Mouse (Mus musculus) ES-Bruce4 (cell line): Measurements from ENCODE around the gene Gm15262. TPM values are rescaled to one million over a fixed set of nuclear protein-coding genes. Genes with fewer than 3 reads are reported as not detected.
A peak's percentile ranks its signal among the peaks of the same experiment; 100 is the strongest.

Experiments
- H3K27ac ChIP-seq: 2 replicates; pipeline ENCODE4 v1.5.1; 2012; ENCODE audit warnings: low read length, inconsistent platforms; ENCODE audit not compliant: insufficient read depth
- H3K27me3 ChIP-seq: 2 replicates; pipeline ENCODE4 v1.6.1; 2012; ENCODE audit warnings: mild to moderate bottlenecking, low read length, inconsistent platforms; ENCODE audit not compliant: control insufficient read depth, poor library complexity, insufficient read depth, severe bottlenecking
- H3K36me3 ChIP-seq: 2 replicates; pipeline ENCODE4 v1.6.1; 2012; ENCODE audit warnings: inconsistent platforms, mild to moderate bottlenecking, low read length, moderate library complexity; ENCODE audit not compliant: control insufficient read depth, poor library complexity, insufficient read depth, severe bottlenecking
- H3K4me1 ChIP-seq: one replicate; pipeline ENCODE4 v1.8.1; 2011; ENCODE audit warnings: low read length; ENCODE audit not compliant: control insufficient read depth, insufficient read depth
- H3K4me3 ChIP-seq: 2 replicates; pipeline ENCODE4 v1.5.1; 2011; ENCODE audit warnings: low read depth, mild to moderate bottlenecking, low read length
- H3K9ac ChIP-seq: 2 replicates; pipeline ENCODE4 v1.6.1; 2012; ENCODE audit warnings: low read depth, mild to moderate bottlenecking, inconsistent platforms; ENCODE audit not compliant: poor library complexity, severe bottlenecking
- H3K9me3 ChIP-seq: replicated peaks from 2 replicates; pipeline ENCODE4 v1.6.1; 2012; ENCODE audit warnings: mild to moderate bottlenecking, low read length, inconsistent platforms; ENCODE audit not compliant: control insufficient read depth, poor library complexity, insufficient read depth, severe bottlenecking
- CTCF ChIP-seq: IDR thresholded peaks from one replicate; pipeline ENCODE4 v1.8.1; 2011; ENCODE audit warnings: low read depth, low read length
- EP300 ChIP-seq: IDR thresholded peaks from 2 replicates; pipeline ENCODE4 v1.6.1; 2011; ENCODE audit warnings: low read depth, low read length; ENCODE audit not compliant: insufficient read depth
- POLR2A ChIP-seq: IDR thresholded peaks from one replicate; pipeline ENCODE4 v1.8.1; 2011; ENCODE audit warnings: low read length; ENCODE audit not compliant: insufficient read depth
- polyA plus RNA-seq: library from polyadenylated mRNA; stranded (reverse); fragments of >200 nt; gene quantifications from 2 replicates; pipeline ENCODE4 v1.2.4, GENCODE M21; 2011; ENCODE audit warnings: low read depth; ENCODE audit not compliant: missing spikeins, insufficient read depth, insufficient read length

The Gm15262 gene
- polyA plus RNA-seq, 1 experiment: not detected

DNA sequence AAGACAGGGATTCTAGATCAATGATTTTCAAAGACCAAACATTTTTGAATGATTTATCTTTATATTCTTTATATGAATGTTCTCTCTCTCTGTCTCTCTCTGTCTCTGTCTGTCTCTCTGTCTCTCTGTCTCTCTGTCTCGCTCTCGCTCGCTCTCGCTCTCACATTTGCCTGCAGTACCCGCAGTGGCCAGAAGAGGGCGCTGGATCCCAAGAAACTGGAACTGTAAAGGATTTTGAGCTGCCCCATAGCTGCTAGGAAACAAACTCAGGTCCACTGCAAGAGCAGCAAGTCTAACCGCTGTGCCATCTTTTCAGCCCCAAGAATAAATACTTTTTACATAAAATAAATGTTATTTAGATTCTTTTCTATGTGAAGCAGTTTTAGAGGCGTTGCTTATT is 98.5 kb downstream of the Gm15262 start:
- H3K9ac ChIP-seq: no peak overlapping the region
- no peak overlapping the region for H3K27ac ChIP-seq
- no peaks in the 10 kb centered on the region for H3K36me3 ChIP-seq
- no peaks in the 10 kb centered on the region for H3K4me1 ChIP-seq
- TF ChIP-seq CTCF (peak; percentile 57), EP300 (no peak)
- H3K27me3 ChIP-seq: no peaks in the 10 kb centered on the region
- H3K9me3 ChIP-seq: no peaks in the 10 kb centered on the region
- no peak overlapping the region for H3K4me3 ChIP-seq

DNA sequence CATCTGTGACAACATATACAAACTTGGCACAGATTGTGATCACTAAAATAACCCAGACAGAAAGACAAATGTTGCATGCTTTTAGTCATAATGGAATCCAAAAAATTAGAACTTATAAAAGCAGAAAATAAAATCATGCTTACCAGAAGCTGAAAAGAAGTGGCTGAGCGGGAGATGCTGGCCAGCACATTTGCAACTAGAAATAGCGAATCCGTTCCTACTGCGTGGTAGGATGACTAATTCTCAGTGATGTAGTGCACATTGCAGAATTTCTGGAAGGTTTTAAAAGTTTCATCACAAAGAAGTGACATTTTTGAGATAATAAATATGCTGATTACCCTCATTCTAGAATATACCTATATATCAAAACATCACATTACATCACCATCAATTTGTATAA is 100.7 kb downstream of the Gm15262 start:
- Histone ChIP-seq H3K27ac (no peak overlapping the region), H3K4me3 (no peak overlapping the region), H3K9me3 (no peaks in the 10 kb centered on the region), H3K36me3 (no peaks in the 10 kb centered on the region), H3K27me3 (no peaks in the 10 kb centered on the region), H3K4me1 (no peaks in the 10 kb centered on the region), H3K9ac (no peak overlapping the region)
- TF ChIP-seq CTCF: no peak
- no peak for TF ChIP-seq EP300
- TF ChIP-seq POLR2A: no peak

DNA sequence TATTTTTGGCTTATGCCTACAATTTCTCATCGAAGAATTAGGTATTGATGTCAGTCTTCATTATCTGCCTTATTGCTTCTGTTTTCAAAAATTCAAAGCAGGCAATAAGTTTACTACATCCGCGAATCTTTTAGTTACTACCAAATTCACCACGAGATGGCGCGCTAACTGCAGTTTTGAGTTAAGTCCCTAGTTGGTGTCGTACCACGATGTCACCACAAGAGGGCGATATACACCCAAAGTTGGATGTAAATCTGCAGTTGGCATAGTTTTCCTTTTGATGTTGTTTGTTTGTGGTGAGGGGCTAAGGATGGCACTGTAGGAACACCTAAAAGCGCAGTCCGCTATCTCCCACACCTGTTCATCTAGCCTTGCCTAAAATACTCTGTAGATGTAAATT is 111.9 kb downstream of the Gm15262 start:
- no peak overlapping the region for H3K4me3 ChIP-seq
- no peak overlapping the region for H3K27ac ChIP-seq
- no peak for TF ChIP-seq EP300
- no peak for TF ChIP-seq POLR2A
- TF ChIP-seq CTCF: no peak
- H3K9me3 ChIP-seq: no peaks in the 10 kb centered on the region
- no peaks in the 10 kb centered on the region for H3K36me3 ChIP-seq
- no peak overlapping the region for H3K9ac ChIP-seq
- H3K27me3 ChIP-seq: no peaks in the 10 kb centered on the region
- no peaks in the 10 kb centered on the region for H3K4me1 ChIP-seq

DNA sequence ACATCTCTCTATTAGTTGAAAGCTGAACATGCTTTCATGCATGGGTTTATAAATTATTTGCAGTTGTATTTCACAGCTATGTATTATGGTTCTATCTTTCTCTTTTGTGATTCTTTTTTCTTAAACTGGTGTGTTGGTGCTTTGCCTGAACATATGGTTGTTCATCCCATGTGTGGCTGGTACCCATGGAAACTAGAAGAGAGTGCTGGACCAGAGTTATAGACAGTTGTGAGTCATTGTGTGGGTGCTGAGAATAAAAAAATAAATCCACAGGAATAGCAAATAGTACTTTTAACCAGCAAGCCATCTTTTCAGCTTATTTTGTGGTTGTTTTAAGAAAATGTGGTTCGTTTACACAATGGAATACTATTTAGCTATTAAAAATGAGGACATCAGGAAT is 123.9 kb downstream of the Gm15262 start:
- Histone ChIP-seq H3K9me3 (no peaks in the 10 kb centered on the region), H3K27ac (no peak overlapping the region), H3K4me3 (no peak overlapping the region), H3K9ac (no peak overlapping the region), H3K36me3 (no peaks in the 10 kb centered on the region), H3K27me3 (no peaks in the 10 kb centered on the region), H3K4me1 (no peaks in the 10 kb centered on the region)
- TF ChIP-seq POLR2A: no peak
- TF ChIP-seq EP300: no peak
- no peak for TF ChIP-seq CTCF

Other genes with a start within 250 kb of the Gm15262 start
- 10.3 and 13.4 TPM in 2 replicates for gene Scml2, start 170.3 kb upstream of the Gm15262 start, polyA plus RNA-seq